Mouse (Mus musculus) lung, postnatal 10 days (tissue): Measurements from ENCODE around the gene Magi2.

Experiments
- DNase-seq: peaks from one replicate; pipeline ENCODE4 v3.0.0; 2021

Gene Magi2

DNA sequence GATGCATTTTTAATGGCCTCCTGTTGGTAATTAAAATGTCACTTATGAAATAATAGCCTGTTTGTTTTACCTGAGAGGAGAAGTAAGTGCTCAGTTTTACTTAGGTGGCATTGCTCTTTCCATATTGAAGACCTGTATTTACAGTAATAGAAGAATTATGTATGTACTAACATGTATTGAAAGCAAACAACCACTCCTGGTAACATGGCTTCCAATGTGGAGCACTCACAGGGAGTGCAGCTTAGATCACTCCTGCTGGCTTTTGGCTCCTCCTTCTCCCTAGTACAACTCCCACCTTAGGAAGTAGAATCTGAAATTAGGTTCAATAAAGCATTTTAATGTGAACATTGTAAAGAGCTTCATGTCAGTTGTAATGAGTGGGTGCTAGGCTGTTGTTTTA is 877.0 kb downstream of the Magi2 start:
- no peak for DNase-seq

DNA sequence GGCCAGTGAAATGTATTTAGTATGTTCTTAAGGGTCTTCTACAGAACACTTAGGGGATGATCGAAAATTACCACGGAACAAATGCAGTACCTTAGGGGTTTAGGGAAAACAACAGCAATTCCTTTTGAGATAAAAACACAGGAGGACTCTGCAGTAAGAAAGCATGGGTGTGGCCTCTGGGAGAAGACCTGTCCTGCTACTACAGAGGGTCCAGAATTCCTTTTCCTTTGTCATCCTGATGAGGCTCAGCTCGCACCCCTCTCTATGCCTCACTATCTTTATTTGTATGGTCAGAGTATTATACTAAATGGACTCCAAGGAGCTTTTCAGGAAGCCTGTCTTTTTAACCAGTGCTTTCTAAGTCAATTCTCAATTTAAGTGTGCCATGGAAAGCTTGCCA is 877.7 kb downstream of the Magi2 start:
- no peak for DNase-seq

DNA sequence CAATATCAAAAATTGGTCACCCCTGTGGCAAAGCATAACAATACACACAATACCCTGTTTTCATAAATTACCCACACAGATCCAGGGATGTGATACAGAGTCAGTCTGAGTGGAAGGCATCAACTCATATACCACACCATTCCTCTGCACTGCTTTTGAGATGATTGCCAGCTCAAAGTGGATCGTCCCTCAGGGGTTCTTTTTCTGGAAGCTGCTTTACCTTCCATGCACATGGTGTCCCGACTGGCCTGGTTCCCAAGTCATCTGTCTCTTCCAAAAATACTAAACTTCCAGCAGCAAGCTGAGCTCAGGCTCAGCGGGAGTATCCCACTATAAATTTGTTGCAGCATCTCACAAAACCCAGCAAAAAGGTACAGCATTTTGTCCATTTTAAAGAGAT is 882.7 kb downstream of the Magi2 start:
- DNase-seq: no peak

DNA sequence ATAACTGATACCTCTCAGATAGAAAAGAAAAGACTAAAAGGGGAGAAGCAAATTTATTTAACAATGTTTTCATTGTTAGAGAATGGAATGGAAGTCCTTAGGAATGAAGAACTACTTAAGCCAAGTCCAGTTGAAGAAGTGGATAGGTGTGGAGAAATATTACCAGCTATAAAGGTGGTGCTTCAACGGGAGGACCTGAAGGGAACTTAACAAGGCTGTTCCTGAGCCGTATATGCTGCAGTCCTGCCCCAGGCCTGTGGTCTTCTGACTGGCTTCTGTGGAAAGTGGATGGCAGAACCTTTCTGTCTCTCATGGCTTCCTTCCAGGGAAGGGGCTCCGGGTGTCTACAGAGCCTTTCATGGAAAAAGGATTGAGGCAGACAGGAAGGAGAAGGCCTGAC is 890.3 kb downstream of the Magi2 start:
- no peak for DNase-seq

DNA sequence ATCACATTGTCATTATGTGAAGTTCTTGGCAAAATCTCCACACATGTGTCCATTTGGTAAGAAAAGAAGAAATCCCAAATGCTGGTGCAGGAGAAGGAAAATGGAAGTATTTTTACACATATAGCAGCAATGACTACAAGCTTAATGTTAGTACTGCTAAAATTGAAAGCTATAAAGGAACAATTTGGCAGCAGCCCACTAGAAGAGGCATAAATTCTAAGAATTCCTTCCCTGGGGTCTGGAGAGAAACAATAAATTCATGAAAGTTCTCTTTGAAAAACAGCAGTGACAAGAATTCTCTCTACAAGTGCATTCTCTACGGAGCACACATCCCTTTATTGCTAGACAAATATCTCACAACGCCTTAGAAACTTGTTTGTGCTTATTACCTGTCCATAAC is 913.4 kb downstream of the Magi2 start:
- no peak for DNase-seq

DNA sequence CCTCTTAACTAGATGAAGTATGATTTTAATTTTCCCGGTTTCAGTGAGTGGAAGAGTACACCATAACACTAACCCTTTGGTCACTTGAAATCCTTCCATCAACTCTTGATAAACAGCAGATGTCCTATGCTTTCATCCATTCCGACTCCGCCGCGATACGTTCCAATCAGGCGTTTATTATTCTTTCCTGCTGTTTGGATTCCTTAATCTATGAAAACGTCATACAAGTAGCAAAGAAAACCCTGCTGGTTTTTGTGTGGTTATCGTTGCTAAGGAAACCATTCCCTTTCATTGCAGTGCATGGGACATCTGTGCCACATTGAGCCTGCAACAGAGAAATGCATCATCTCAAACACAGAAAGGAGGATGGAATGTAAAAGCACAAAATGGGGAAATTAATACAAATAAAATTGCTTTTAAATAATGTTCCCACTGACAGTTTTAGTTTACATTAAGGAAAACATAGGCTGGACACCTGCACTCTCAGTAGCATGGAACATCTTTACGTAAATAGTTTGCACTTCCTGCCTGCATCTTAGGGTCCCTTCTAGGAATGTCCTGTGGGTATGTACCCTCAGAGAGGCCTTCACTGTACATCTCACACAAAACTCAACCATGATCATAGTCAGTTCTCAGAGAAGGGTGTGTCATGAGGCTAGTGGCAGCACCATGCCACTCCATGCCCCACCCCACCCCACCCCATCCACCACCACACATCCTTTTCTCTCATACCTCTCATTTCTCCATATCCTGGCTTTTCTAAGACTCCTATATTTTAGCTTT is 914.0 kb downstream of the Magi2 start:
- no peak for DNase-seq

DNA sequence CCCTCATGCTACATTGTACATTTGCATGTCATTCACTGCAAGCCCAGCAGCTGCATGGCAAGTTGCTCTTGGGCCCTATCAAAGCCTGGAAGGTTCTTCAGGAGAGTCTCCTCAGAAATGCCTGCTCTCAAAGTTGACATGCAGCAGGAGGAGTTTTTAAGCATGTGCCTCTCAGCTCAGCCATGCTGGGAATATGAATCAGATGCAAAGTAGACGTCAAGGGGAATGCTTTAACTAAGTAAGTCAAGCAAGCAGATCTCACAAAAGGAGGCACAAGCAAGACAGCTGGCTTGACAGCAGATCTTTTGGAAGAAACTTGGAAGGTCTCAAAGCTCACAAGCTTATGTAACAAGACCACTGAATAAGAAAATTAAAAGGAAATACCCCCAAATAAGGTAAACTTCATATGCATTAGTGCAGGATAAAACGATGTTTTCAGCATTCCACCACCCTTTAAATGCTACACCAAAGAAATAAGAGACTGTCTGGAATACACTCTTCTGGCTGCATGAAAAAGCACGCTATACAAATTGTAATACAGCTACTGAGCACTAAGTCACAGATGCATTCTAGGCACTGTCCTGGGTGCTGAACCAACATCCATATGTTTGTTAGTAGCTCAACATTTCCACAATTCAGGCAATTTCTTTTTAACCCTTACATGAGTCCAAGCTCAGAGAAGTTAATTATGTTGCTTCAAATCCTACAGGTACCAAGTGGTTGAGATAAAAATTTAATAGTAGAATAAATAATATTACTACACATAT is 926.7 kb downstream of the Magi2 start:
- DNase-seq: no peak

DNA sequence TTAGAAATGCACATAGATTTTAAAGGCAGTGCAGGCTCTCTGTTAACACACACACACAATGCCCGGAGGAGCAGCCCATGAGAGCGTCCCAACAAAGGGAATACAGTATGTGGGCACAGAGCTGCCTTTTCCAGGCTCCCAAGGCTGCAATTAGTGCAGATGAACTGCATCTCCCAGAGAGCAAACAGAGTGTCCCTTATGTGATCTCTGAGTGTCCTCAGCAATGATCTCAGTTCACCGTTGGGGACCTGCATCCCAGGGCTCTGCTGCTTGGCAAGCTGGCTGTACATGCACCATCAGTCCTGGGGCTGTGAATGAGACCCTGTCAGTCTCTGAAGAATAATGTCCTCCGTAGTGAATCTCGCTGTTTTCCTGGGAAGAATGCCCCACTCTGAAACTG is 969.9 kb downstream of the Magi2 start:
- DNase-seq: no peak

DNA sequence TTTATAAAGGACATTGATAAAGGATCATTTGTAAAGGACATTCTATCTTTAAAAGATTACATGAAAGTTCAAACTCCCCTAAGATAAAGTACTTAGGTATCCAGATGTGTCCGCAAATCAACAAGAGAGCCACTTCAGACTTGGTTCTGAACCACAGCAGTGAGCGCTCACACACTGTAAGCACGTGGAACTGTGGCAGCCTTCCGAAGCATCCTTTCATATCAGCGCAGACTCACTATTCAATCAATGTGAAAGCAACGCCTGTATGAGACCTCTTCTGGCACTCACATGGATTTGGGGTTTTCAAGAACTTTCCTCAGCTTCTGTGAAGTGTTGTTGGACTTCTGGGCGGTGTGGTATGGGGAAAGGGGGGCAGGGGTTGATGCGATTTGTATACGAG is 970.6 kb downstream of the Magi2 start:
- DNase-seq: no peak

DNA sequence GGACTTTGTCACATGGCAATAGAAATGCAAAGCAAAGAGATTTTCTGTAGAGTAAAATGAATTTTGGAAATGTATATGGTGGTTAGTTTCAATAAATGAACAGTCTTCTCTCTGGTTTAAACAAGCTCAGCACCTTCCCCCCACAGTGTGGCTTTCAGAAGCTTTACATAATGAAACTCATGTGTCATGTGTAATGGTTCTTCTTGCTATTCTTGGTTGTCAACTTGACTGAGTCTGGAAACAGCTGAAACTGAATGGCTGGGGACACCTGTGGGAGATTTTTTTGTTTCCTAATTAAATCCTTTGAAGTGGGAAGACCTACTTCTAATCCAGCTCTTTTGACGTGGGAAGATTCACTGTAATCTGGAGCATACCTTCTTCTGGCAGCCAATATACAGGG is 974.5 kb downstream of the Magi2 start:
- DNase-seq: no peak

DNA sequence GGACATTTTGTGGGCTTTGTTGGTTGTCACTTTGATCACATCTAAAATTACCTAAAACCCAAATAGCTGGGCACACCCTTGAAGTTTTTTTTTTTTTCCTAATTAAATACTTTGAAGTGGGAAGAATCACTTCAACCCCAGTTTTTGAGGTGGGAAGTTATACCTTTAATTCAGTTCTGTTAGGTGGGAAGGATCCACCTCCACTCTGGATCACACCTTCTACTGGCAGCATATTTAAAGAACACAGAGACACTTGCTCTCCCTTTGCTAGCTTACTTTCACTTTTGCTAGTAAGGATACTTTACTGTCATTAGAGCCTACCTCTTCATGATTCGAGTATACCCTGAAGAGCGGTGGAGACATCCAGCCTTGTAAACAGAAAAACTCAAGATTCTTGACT is 981.3 kb downstream of the Magi2 start:
- no peak for DNase-seq

DNA sequence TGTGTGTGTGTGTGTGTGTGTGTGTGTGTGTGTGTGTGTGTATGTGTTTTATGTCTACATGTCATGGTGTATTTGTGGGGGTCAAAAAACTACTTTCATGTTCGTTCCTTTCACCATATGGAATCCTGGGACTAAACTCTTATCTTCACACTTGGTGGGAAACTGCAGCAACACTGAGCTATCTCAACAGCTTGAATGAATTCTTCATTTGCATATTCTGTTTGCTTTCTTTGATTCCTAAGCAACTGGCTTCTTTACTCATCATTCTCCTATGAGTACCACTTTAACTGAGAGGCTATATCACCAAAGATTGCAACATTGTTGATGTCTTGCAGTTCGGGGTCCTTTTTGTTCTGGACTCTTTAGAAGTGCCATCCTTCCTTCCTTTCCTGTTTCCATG is 986.5 kb downstream of the Magi2 start:
- DNase-seq: no peak

DNA sequence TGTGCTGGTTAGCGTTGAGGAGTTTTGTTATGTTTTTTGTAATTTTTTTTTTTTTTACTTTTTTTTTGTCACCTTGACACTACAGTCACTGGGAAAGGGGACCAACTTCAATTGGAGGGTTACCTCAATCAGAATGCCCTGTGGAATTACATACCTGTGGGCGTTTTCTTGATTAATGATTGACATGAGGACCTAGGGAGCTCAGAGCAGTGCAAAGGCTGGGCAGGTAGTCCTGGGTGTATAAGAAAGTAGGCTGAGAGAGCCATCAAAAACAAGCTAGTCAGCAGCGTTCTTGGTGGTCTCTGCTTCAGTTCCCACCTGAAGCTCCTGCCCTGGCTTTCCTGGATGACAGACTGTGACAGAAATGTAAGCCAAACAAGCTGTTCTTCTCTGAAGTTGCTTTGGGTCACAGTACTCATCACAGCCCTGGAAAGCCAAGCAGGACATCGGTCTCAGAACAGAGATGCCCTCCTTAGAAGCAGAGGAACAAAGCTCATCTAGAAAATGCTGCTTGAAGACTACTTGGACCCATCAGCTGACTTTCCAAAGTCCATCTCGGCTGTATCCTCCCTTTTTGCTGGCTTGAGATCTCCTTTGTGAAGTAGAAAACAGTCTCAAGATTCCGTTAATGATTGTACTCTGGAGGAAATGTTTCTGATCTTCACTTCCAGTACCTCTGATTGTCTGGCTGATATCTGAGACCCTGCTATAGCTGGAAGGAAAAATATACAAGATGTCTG is 999.8 kb downstream of the Magi2 start:
- DNase-seq: no peak

DNA sequence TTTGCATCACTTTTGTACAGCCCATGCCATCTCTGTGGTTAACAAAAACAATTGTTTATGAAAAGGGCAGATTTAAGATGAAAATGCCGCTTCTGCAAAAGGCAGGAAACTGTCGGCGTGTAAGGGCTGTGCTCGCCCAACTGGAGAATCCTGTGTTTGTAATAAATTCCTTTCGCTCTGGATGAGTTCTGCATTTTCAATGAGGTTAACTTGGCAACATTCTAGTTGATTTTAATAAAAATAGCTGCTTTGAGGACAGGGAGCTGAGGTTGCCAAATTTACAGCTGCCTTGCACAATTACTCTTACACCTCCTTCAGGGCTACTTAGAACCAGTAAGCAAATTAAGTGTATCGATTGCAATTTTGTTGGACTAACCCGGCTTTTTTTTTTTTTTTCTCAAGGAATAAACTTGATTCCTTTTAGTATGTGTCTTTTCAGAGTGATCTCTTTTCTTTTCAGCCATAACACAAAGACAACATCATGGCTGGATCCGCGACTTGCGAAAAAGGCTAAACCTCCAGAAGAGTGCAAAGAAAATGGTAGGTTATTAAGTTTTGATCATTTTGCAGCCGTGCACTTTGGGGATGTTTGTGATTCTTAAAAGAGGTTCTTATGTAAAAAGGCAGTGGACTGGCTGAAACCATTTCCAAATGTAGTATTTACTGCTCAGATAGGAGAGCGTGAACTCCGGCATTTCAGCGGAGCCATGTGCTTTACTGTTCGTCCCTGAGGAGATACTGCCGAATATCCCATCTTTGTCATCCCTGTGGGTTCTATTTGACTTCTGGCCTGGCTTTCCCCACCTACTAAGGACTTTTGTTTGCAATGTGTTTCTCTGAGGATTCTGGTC is 1001.3 kb downstream of the Magi2 start:
- no peak for DNase-seq

DNA sequence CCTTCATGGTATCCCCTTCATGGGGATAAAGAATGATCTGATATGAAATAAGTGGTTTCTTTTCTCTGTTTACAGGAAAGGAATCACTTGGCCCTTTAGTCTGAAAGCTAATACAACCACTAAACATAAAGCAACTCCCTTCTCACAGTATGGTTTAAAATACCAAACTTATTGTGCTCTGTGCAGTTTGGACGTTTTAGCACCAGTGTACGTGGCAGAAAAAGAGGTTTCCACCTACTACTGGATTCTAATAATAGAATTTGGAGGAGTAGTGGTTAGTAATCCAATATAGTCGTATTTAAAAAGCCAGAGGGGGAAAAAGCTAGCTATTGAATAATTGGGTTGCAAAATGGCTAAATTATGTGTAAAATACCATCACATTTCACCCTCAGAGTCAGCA is 1005.1 kb downstream of the Magi2 start:
- no peak for DNase-seq

DNA sequence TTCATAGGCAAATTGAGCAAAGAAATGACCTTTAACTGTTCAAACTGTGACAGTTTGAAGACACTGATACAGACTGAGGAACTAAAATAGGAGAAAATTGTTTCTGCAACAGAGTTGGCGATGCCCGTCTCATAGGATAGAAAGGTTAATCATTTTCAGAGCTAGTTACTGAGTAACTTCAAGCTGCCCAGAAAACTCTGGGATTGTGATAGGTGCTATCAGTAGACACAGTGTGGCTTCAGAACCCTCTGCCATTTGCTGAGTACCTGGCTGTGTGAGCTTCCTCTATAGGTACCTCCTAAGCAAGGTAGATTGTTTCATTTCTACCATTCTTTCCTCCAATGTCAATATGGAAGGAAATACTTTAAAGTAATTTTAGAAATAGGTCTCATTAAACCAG is 1014.7 kb downstream of the Magi2 start:
- no peak for DNase-seq

DNA sequence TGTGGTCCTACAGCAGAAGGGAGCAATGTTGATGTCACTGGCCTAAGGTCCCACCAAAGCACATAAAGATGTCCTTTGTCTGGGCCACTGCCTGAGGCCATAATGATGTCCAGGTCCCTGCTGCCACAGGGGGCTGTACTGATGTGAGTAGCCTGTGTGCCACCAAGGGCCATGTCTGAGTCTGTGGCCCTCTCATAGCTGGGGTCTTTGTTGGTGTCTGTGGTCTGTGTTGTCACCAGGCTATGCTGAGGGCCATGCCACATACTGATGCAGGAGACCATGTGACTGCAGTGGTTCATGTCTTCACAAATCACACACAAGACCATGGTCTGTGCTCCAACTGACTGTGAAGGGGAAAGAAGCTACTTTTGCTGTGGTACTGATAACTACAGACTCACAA is 1015.7 kb downstream of the Magi2 start:
- no peak for DNase-seq

DNA sequence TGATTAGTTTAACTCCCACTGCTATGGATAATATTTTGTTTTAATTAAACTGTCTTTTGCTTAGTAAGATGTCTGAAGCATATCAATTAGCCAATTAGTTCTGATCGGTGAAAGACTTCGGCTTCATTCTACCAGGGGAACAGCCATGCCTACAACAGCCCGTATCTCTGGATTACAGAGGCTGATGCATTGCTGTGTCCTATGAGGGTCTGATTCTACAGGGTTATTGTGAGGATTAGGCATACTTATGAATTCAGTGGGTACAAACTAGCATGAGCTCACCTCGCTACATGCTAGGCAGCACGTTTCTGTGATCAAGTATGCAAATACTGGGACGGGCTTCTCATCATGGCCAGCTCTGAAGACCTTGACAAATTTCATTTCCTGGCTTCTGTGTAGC is 1022.5 kb downstream of the Magi2 start:
- DNase-seq: no peak

DNA sequence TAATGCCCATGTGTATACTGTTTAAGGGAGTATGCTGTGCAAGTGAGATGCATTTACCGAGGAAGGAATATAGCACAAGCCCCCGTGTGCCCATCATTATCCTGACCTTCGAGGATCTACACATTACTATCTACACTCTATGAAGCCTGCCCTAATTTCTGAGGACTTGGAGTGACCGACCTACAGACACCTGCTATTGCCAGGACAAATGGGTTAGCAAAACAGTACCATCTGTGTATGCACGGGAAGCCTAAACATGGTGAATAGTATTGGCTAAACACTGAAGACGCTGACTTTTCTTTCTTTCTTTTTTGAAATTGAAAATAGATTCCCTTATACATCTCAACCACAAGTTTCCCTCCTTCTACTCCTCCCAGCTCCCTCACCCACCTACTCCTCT is 1024.7 kb downstream of the Magi2 start:
- no peak for DNase-seq

DNA sequence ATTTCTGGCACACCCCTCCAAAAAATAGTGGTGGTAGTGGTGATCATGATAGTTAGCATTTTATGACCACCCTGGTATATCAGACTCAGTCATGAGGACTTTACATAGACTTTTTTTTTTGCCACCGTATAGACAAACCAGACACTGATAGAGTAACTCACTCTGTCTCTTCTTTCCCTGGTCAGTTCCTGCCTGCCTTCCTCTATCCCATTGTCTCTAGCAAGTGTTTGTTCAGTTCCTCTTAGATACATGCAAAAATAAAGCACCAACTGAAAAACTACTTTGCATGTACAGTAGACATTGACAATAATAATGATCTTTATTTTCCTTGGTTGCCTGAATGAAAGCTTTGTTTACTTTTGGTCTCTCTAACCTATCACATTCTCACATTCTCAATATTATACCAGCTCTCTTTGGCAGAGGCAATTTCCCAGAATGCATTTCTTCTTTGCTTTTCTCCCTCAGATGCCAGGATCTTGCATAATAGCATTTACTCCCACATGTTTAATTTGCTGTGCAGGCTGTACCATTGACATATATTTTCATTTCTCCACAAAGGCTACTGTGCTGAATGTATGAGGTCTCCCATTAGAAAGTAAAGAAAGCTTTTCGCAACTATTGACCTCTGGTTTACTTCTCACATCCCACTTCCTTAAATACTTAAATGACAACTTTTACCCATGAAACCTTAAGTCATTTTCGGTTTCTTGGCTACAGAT is 1029.5 kb downstream of the Magi2 start:
- no peak for DNase-seq

DNA sequence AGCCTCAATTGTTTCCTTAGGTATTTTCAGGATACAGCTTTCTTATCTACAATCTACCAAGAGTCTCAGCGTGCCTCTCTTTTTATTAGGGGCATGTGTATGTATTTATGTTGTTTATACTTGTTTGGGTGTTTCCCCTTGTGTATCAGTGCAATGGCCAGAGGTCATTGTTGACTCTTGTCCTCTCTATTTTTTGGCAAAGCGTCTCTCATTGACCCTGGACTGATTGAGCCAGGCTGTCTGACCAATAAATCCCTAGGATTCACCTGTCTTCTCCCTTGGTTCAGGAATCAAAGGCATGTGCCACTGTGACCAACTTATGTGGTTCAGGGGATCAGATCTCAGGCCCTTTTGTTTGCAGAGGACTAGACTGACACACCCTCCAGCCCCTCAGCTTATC is 1030.1 kb downstream of the Magi2 start:
- DNase-seq: no peak

DNA sequence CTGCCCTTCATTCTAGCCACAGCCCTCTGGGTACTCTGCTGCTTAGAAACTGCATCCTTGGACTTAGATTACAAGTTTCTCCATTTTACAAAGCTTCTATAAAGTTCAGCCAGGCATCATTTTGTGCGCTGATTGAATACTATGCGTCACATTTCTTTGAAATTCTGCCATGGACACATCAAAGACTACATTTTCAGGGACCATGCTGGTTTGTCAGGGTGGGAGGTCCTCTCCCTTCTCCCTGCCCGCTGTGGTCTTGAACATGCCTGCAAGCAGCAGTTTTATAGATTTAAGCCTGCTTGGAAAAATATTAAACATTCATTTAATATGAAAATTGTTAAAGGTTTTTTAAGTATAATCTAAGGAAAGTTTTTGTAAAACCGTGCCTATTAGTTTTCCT is 1030.6 kb downstream of the Magi2 start:
- DNase-seq: no peak
